Mouse (Mus musculus): ENCODE measurements around the gene Gm20812. TPM values are rescaled to one million over a fixed set of nuclear protein-coding genes. Genes with fewer than 3 reads are reported as not detected.

The Gm20812 gene
- not detected for polyA plus RNA-seq (2015; fragmentation: Illumina TruSeq; extraction: RNeasy Lipid Tissue Mini Kit (QIAGEN cat#74804); ENCODE audit: insufficient read depth, low read depth, low replicate concordance)

DNA sequence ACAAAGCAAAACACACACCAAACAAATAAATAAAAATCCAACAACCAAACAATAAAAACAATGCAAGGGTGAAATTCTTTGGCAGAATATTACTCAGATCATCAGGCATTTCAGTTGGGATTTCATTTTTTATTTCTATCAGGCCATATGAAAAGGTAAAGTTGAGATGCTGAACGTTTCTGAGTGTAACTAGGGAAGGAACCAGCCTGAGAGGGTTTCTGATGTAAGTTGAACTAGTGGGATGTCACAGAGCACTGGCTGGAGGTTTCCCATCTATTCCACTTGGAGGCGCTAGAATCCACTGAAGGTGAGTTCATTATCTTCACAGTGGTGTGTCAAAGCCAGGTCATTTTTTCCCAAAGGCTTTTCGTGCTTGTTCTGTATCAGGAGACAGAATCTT is at the start of gene Gm20812:
TSS of gene Gm20812 (plus strand) at position 301 of the 400 bp plus-strand sequence.

Other genes starting within 250 kb of the Gm20812 start
- gene Gm29554, start 108.0 kb upstream of the Gm20812 start, polyA plus RNA-seq (2015; fragmentation: Illumina TruSeq; extraction: RNeasy Lipid Tissue Mini Kit (QIAGEN cat#74804); ENCODE audit: insufficient read depth, low read depth, low replicate concordance): not detected

All from pancreas, adult 10 weeks (tissue).